Mouse (Mus musculus): ENCODE data around the gene R3hdml. TPM values are rescaled to one million over a fixed set of nuclear protein-coding genes. Genes with fewer than 3 reads are reported as not detected.
"Not testable (repeated sequence)": the region's sequence is repeated elsewhere in the genome, so short reads cannot be mapped to it uniquely, and the experiment has no call there.

R3hdml gene
- total RNA-seq (2021): not detected
- long read RNA-seq, experiment 1: 0 reads
- long read RNA-seq, experiment 2: 0 reads

DNA sequence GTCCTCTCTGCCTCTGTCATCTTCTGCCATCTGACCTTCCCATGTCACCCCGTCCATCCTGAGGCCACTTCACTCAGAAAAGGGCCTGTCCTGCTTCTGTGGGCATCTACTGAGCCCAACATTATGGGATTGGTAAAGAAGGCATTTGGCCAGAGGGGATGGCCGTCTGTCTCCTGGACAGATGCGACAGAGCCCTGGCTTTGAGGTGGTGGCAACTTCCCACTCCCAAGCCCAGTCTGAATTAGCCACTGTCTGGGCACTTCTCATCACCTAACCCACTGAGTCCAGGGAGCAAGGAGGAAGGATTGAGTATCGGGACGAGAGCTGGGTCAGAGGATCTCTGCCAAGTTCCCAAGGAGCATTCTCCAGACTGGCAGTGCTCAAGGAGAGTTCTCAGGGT is at the start of gene R3hdml:
Gene R3hdml (plus strand): TSS at position 301 of the 400 bp plus-strand sequence.
- no peak for DNase-seq (ENCODE audit: low spot score in 2 of 2)

DNA sequence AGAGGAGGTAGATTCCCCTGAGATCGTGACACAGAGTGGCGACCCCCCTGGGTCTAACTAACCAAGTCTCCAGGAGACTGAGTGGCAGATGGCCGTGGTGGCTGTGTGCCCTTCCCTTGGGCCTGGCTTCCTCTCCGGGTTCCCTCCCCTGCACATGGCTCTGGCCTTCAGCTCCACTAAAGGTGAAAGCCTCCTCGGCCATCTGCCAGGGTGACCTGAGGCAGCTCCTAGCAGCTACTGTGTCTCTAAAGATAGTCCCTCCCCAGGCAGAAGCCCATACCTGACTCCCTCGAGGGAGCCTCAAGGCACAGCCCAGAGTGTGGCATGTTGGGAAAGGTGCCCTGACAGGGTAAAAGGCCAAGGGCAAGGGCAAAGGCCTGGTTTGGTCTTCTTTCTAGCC is 48.6 kb upstream of the R3hdml start:
- no peak for DNase-seq (ENCODE audit: low spot score in 2 of 2)

DNA sequence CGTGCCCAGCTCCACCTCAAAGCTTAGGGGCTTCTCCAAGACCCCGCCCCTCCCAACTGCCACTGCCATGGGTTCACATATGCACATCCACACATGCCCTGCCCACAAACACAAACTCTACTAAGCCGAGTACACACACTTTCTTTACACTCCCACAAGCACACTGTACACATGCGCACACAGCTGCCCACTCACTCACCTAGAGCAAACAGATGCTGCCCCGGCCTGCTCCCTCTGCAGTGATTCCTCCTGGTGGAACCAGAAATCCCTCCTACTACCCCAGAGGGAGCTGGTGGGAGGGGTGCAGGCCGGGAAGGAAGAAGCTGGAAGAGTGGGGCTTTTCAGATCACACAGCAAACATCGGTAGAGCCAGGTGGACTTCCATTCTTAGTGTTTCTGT is 48.1 kb upstream of the R3hdml start:
- peak; percentile 20 to 39 for DNase-seq (ENCODE audit: low spot score in 2 of 2)

DNA sequence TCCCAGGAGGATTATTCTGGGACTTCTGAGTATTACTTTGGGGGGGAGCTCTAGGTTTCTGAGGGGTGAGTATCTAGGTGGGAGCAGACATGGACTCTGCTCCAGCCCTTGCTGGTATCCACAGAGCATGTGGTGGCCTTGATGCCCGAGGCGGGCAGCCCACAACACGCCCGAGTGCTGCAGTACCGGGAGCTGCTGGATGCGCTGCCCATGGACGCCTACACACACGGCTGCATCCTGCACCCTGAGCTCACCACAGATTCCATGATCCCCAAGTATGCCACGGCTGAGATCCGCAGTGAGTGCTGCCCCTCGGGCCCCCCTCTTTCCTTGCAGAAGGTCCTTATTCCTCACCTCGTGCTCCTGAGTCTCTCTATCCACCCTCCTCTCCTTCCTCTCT is 44.7 kb upstream of the R3hdml start:
- DNase-seq (ENCODE audit: low spot score in 2 of 2): peak in 1 of 2 experiments; percentile 65

DNA sequence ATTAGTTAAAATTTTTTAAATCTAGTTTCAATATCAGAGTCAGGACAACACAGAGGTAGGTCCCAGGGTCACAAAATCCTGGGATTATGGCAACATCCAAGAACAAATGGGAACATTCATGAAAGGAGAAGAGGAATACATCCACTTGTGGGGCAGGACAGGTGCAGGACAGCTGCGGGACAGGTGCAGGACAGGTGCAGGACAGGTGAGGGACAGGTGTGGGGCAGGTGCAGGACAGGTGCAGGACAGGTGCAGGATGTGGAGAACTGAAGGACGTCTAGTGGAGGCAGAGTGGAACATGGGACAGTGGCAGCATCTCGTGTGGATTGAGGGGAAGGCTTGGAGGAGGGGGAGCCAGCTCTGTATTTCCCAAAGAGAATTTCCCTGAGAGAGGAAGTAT is 42.8 kb upstream of the R3hdml start:
- no peak for DNase-seq (ENCODE audit: low spot score in 2 of 2)

DNA sequence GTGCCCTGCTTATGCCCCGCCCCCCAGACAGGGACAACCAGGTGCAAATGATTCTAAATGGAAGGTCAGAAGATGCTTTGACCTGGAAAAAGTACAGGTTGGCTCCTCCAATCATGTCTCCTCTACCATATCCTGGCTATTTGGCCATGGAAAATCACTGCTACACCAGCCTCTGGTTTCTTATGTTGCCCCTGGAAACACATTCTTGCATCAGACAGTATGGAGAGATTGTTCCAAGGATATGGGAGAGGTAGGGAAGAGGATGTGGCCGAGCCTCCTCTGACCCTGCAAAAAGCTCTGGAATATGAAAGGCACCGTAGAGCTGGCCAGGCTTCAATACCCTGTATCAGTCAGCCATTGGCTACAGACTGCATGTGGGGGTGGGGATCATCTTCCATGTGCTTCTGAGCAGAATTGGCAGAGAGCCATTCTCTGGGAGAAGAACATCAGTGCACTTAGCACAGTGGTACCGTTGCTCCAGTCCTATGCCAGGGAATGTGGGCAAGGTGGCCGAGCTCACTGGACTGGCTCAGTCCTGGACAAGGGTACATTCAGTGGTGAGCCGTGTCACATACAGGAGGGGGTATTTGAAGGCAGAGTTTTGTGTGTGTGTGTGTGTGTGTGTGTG is 41.3 kb upstream of the R3hdml start:
- peak; percentile 48 to 54 for DNase-seq (ENCODE audit: low spot score in 2 of 2)

DNA sequence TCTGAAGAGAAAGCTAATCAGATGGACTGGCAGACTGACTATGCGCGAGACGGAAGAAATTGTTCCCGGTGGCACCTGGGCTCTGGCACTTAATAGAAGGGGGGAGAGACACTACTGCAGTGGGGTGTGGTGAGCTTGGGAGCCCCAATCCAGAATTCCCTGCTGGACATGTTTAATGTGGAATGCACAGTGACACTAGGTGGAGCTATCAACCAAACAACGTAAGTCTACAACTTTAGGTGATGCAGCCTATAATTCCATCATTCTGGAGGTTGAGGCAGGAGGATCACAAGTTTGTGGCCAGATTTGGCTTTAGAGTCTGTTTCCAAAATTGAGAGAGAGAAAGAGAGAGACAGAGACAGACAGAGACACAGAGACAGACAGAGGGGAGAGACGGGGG is 39.4 kb upstream of the R3hdml start:
- no peak for DNase-seq (ENCODE audit: low spot score in 2 of 2)

DNA sequence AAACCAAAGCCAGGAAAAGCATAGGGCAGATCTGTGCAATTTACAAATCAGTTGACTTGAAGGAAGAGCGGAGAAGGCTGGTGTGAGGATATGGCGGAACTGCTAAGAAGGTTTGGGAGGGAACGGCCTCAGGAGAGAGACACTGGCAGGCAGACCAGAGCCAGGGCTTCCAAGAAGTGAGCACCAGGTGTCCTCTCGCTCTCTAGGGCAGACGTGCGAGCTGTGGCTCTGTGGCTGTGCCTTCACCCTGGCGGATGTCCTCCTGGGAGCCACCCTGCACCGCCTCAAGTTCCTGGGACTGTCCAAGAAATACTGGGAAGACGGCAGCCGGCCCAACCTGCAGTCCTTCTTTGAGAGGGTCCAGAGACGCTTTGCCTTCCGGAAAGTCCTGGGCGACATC is 38.7 kb upstream of the R3hdml start:
- no peak for DNase-seq (ENCODE audit: low spot score in 2 of 2)

DNA sequence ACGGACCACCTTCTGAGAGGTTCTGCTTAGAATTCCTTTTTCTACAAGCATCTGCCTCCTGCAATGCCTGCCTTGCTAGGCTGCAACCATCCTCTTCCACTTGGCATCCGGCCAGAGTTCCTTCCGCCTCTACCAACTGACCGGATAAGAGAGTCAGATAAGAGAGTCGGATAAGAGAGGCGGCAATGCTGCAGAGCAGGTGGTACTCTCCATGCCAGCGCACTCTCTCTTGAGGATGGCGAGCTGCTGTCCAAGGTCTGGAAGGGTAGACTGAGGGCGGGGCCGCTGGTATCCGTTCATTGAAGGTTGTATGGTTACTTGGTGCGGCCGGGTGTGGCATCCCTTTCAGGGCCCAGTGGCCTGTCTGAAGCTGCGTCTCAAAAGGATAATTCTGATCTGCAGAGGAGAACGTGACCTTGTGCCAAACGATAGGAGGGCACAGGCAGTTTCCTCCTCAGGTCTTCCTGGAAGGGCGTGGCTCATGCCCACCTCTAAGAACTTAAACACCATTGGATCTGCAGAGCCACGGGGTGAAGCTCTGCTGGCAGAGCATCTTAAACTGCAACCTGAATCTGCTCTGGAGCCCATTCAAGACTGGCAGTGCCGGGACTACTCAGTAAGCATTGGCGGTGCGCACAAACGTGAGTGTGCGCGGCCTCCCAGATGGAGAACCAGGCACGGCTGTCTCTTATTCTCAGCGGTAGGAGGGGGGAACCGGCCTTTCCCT is 33.4 kb upstream of the R3hdml start:
- DNase-seq (ENCODE audit: low spot score in 2 of 2): no peak

DNA sequence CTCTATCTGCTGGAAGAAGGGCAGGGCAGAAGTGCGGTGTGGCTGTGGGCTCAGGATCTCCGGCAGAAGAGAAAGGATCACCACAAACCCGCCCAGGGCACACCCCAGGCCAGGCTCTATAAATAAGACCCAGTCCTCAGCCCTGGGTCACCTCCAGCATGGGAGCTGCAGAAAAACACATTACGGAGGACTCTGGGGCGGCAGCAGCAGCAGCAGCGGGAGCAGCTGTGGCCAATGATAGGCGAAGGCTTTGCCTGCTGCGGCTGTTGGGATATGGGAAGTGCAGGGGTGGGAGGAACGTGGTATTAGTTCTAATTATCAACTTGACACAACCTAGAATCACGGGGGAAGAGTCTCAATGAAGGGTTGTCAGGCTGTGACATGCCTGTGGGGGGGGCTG is 32.7 kb upstream of the R3hdml start:
- no peak for DNase-seq (ENCODE audit: low spot score in 2 of 2)

DNA sequence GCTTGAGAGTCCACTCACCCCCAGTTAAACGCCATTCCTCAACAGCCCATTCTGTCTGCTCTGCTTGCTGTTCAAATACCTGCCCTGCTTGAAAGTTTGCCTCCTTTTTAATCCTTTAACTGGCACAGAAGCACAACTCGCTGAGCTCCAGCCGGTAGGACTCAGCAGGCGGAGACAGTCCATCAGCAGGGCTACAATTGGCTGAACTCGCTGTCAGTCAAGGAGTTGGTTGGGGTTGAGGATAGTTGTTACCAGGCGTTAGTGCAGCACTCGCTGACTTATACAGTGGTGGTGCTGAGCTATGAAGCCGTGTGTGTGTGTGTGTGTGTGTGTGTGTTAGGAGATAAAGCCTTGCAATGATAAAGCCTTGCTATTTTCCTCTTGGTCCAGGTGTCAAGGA is 31.5 kb upstream of the R3hdml start:
- DNase-seq (ENCODE audit: low spot score in 2 of 2): no peak

DNA sequence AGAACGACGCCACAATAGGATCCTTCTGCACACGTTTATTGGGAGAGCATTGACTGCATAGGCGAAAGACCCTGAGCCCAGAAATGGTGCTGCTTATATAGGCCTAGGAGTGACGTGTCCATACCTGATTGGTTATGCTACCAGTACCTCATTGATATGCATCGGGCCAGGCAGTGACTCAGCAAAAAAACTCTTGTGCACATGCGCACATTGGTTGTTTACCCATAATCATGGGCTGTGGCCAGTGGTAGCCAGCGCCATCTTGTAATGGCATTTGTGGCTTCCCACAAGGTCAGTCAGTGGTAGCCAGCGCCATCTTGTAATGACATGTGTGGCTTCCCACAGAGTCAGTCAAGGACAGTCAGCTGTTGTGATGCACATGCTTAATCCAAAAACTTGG is 30.8 kb upstream of the R3hdml start:
- not testable (repeated sequence) for DNase-seq (ENCODE audit: low spot score in 2 of 2)

DNA sequence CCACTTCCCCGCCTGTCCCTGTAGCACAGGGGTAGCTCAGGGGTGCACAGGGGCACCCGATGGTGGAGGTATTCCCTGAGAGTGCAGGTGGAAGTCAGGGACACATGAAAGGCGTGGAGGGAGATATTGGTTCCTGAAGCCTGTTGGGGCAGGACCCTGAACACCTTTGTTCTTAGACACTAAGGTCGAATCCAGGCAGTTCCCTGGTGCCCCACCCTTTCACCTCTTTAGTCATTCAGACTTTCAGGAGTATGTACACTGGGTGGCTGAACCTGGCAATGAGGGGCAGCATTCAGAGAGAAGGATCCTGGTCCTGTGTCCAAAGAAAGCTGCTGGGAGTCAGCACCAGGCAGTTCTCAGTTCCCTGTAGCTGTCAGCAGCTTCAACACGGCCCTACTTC is 29.7 kb upstream of the R3hdml start:
- no peak for DNase-seq (ENCODE audit: low spot score in 2 of 2)

DNA sequence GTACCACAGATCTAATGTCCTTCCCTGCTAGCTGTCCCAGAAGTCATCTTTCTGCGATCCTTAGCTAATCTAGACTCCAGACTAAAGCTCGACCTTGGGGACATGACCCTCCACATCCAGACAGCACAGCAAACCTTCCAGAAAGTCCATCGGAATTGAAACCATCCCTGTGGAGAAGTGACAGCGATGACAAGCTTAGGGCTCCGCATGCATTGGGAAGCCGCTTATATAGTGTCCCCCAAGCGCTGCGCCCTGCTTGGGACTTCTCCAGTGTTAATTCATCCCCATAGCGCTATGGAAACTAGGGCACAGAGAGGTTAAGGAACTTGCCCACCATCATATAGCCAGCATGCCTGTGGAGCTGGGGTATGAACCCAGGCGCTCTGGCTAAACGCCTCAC is 29.3 kb upstream of the R3hdml start:
- DNase-seq (ENCODE audit: low spot score in 2 of 2): no peak

DNA sequence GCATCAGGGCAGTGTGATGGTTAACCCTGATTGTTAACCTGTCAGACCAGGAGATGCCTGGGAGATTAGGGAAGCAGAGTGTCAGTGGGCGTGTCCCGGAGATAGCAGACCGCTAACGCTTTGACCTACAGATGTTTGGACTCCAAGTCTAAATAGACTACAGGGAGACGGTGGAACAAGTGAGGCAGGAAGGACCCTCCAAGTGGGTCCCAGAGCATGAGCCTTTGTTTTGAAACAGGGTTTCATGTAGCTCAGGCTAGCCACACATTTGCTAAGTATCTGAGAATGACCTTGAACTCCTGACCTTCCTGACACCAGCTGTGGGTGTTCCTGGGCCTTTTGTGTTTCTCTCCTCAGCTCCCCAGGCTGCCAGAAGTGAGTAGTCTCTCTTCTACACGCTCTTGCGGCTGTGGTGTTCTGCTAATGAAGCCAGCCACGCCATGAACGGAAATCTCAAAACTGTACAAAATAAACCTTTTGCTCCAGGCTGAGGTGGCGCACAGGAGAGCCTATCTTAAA is 28.8 kb upstream of the R3hdml start:
- no peak for DNase-seq (ENCODE audit: low spot score in 2 of 2)

DNA sequence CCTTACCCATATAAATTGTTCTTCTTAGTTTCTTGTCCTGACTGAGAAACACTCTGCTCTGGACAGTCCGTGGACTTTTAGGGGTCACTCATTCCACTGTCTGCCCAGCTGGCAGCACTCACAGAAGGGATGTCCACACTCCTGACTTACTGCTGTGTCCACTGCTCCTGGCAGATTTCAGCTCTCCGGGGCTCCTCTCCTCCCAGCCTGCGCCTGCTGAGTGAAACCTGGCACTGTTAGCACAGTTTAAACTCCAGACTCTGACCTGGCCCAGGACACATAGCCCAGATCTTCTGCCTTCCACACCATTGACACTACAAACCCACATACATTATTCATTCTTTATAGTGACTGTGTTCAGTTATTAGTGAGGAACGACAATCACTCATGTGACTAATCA is 28.1 kb upstream of the R3hdml start:
- no peak for DNase-seq (ENCODE audit: low spot score in 2 of 2)

DNA sequence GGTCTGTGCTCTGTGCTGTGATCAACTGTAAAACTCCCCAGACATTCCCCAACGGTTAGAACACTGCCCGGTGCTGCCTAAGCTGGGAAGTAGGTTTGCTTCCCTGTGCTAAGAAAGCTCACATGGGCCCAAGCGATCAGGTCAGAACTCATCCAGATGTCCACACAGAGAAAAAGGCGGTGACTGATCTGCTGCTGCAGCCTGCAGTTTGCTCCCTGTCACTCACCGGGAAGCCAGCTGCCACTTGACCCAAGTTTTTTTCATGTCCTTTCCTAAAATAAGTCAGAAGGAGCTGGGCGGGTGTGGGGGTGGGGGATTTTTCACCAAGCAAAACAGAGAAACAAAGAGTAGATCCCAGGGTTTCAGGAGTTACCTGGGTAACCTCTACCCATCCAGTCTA is 27.6 kb upstream of the R3hdml start:
- DNase-seq (ENCODE audit: low spot score in 2 of 2): no peak

DNA sequence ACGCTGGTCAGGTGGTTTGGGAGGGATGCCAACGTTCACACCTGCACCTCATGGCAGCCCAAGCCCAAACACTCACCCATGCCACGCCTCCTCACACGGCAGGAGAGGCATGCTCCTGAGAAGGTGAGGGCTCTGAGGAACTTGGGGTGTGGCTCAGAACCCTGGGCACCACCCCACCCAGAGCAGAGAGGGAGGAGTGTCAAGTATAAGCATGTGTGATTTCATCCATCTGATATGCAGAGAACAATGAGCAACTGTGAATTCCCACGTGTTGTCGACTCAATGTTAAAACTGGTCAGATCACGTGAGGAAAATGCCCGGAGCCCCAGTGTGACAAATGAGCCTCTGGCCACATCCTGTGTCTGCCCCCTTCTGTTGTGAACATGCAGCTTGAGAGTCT is 25.3 kb upstream of the R3hdml start:
- no peak for DNase-seq (ENCODE audit: low spot score in 2 of 2)

DNA sequence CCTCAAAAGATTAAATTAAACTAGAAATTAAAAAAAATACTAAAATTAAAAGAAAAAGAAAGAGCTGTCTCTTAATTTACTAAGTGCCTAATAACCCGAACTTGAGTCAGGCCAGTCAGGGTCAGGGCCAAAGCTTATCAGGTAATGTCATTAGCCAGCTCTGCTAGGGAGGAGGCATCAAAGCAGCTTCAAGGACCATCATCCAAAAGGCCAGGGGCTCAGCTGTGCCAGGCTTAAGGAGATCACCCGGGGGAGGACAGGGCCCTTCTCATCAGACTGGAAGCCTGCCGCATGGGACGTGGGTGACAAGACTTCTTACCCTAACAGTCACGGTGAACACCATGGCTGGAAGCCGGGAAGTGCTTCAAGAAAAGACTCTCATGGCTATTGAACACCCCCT is 24.5 kb upstream of the R3hdml start:
- DNase-seq (ENCODE audit: low spot score in 2 of 2): no peak

DNA sequence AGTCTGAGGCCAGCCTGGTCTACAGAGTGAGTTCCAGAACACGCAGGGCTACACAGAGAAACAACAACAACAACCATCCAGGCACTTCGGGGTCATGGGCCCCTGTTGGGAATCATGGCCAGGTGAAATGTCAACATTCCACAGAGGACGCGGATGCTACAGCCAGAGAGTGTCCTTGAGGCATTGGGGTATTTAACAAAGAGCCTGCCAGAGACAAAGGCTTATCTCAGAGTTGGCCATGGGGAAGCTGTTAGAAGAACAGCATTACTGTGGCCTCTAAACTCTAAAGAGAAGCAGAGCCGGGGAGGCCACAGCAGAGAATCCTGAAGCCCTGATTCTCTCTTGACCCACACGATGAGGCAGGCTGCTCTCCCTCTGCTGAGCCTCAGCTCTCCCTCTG is 23.3 kb upstream of the R3hdml start:
- no peak for DNase-seq (ENCODE audit: low spot score in 2 of 2)

DNA sequence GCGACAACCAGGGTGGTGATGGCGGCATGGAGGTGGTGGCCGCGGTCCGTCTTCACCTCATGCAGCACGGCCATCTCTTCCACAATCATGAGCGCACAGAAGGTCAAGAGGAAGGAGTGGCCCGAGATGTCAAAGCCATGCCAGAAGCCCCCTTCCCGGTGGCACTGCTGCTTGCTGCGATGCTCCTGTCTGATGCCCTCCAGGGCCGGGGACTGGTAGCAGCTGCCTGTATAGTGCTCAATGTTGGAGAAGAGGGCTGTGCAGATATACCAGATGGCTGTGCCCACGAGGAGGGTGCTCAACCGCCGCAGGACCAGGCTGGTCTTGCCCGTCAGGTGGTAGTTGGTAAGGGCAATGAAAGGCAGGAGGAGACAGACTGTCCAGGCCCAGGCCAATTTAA is 22.4 kb upstream of the R3hdml start:
- DNase-seq (ENCODE audit: low spot score in 2 of 2): no peak

DNA sequence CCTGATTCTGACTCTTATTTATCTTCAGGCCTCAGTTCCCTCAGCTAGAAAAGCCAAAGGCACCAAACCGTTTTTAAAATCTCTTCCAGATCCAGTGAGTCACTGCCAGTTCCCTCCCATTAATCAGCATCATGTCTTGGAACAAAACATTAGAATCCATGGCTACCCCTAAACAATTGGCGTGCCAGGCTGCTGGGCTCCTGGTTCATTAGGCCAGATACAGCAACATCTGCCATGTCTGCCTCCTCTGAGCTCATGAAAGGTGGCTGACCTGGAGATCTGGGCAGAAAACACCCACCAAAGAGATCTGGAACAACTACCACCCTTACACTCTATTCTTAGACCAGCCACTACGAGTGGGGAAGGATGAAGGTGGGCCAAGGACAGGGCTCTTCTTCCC is 21.0 kb upstream of the R3hdml start:
- no peak for DNase-seq (ENCODE audit: low spot score in 2 of 2)
